Mouse (Mus musculus): ENCODE results near the gene Cep295. TPM values are rescaled to one million over a fixed set of nuclear protein-coding genes. Genes with fewer than 3 reads are reported as not detected.
"Not testable (repeated sequence)": the region's sequence is repeated elsewhere in the genome, so short reads cannot be mapped to it uniquely, and the experiment has no call there.

The Cep295 gene
- polyA plus RNA-seq, 1 experiment = 3.0 TPM

DNA sequence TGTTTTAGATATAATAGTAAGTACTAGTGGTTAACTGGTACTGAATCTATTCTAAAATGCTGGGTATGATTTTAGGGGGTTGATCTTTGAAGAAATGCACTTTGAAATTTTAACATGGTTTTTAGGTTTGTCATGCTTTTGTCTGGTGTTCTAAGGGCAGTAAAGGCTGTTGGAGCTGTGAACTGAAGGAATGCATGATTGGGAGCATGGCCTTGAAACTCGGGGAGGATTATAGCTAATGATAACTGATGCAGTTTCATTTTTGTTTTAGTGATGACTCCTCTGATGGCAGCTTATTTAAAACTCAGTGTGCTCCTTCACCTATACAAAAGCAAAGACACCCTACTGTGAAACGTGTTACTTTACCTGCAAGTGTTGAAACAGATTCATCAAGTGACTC is 49.3 kb downstream of the Cep295 start:
- WGBS = 26% methylated on average over 2 of the region's 2 CpGs
- no peak for DNase-seq (ENCODE audit: low read depth, low spot score)

DNA sequence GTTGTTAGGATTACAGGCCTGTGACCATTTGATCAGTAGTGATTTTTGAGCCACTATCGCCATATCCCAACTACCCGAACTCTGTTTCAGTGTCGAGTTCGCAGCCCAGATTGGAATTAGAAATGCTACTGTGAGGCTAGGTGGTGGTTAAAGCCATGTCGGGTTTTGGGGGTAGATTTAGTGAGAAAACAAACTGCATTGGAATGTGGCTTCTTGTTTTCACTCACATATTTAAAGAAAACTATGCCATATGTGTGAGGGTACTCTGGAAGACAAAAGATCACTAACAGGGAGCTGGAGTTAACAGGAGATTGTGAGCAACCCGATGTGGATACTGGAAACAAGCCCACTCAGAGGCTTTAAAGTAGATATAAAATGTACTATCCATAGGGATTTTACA is 50.3 kb downstream of the Cep295 start:
- WGBS = 8% methylated on average over 6 of the region's 6 CpGs
- no peak for DNase-seq (ENCODE audit: low read depth, low spot score)

GRCm38 (mm10) chr9:15306398-15307119 is 51.0 kb downstream of the Cep295 start, which contains the start of gene 4931406C07Rik:
TSS of gene 4931406C07Rik (minus strand) at chr9:15306448.
- WGBS = under 1% methylated on average over 35 of the region's 35 CpGs
- DNase-seq (ENCODE audit: low read depth, low spot score) = no peak

DNA sequence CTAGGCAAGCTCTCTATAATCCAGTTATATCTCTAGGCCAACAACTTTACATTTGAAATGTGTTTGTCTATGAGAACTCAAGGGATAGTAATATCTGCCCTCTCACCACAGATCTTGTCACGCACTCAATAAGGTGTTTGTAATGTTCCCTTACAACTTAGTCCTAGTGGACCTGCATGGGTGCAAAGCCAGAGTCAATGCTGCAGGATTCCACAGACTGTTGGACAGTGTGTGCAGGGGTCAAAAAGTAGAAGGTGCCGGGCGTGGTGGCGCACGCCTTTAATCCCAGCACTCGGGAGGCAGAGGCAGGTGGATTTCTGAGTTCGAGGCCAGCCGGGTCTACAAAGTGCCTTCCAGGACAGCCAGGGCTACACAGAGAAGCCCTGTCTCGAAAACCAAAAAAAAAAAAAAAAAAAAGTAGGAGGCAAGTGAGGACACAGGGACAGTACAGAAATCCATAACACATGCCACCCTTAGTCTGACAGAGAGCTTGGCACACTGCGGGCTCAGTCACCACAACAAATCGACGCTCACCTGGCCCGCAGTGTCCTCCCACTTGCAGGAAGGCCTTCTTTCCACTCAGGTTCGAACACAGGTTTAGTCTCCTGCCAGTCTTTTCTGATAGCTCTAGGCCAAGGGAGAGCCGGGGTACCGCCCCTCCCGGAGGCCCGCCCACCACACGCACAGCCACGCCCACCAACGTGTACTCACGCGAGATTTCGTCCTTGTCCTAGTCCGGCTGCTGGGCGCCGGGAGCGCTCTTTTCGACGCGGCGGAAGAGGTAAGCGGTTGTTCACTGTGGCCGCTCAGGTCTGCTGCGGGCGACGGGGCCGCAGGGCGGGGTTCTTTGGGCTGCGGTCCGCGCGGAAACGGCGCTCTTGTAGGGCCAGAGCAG is 51.8 kb downstream of the Cep295 start, which contains the start of gene Taf1d:
Gene Taf1d, plus strand, starts transcription at position 712 of the 895 bp plus-strand sequence.
- 5% methylated on average over 45 of the region's 45 CpGs for WGBS
- DNase-seq (ENCODE audit: low read depth, low spot score) = peak; percentile 80

DNA sequence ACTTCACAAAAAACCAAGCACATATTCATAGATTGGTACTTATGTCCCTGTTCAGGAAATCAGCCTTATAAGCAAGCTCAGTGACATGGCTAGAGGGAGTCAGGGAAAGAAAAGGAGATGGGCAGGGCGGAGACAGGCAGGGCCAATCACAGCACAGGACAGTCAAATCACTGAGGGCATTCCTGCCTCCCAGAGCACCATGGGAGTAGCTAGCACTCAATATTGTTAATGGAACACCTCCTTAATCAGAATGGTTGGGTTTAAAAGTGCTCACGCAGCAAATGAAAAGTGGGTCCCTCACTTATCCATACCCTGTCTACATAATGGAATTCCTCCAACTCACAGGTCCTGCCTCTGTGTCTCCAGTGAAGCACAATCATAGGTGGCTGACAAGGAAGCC is 54.7 kb downstream of the Cep295 start:
- 90% methylated on average over 2 of the region's 2 CpGs for WGBS
- no peak for DNase-seq (ENCODE audit: low read depth, low spot score)

DNA sequence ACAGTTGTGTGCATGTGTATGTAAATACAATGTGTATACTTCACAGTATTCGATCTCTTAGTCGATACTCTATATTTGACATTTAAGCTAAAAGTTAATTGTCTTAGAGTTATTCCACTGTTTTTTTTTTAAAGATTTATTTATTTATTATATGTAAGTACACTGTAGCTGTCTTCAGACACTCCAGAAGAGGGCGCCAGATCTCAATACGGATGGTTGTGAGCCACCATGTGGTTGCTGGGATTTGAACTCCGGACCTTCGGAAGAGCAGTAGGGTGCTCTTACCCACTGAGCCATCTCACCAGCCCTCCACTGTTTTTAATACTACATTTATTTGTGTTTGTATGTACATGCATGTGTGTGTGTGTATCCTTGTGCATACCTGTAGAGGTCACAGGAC is 55.6 kb downstream of the Cep295 start:
- DNase-seq (ENCODE audit: low read depth, low spot score) = not testable (repeated sequence)
- 54% methylated on average over 6 of the region's 6 CpGs for WGBS

GRCm38 (mm10) chr9:15301399-15301798 is 56.2 kb downstream of the Cep295 start:
- peak; percentile 81 for DNase-seq (ENCODE audit: low read depth, low spot score)
- 4% methylated on average over 6 of the region's 6 CpGs for WGBS

- 40% methylated on average over 5 of the region's 5 CpGs for WGBS
- no peak for DNase-seq (ENCODE audit: low read depth, low spot score)
These were observed 57.5 kb downstream of the Cep295 start for GRCm38 (mm10) chr9:15300056-15300455.

- DNase-seq (ENCODE audit: low read depth, low spot score) = no peak
- WGBS = 17% methylated on average over 2 of the region's 2 CpGs
These were observed 59.1 kb downstream of the Cep295 start for GRCm38 (mm10) chr9:15298451-15298850.

DNA sequence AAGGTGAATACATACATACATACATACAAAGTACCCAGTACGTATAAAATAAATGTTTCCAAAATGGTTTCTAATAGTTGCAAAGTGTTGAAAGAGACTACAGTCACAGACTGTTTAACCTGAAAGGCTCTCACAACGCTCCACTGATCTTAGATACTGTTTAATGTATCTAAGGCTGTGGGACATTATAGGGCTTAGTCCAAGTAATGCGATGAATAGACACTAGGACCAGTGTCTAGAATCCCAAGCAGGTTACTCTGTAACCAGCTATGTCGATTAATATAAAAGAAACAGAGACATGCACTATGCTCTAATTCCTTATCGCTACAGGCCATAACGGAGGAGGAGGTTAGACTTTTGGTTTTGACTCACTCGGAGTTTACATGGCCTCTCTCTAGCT is 60.5 kb downstream of the Cep295 start:
- no peak for DNase-seq (ENCODE audit: low read depth, low spot score)
- WGBS = 44% methylated on average over 7 of the region's 7 CpGs

- no peak for DNase-seq (ENCODE audit: low read depth, low spot score)
- WGBS = 90% methylated on average over 6 of the region's 6 CpGs
These were observed 68.3 kb downstream of the Cep295 start for GRCm38 (mm10) chr9:15289251-15289650.

DNA sequence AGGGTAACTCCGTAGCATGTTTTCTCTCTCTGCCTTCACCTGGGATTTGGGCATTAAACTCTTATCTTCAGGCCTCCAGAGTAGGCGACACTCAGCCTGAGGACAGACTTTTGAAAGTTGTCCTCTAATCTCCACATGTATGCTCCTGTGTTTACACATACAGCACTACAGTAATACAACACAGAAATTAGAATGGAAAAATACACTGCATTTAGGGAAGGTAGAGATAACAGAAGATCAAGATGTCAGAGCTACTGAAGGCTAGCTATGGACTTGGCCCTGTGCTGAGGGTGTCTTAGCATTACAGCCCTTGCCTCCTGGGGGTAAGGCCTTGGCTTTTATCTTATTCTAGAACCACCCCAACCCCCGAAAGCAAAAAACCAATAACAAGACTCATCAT is 69.2 kb downstream of the Cep295 start:
- 67% methylated on average over 3 of the region's 3 CpGs for WGBS
- DNase-seq (ENCODE audit: low read depth, low spot score) = no peak

GRCm38 (mm10) chr9:15287846-15288245 is 69.7 kb downstream of the Cep295 start:
- no peak for DNase-seq (ENCODE audit: low read depth, low spot score)
- WGBS = 41% methylated on average over 6 of the region's 6 CpGs

DNA sequence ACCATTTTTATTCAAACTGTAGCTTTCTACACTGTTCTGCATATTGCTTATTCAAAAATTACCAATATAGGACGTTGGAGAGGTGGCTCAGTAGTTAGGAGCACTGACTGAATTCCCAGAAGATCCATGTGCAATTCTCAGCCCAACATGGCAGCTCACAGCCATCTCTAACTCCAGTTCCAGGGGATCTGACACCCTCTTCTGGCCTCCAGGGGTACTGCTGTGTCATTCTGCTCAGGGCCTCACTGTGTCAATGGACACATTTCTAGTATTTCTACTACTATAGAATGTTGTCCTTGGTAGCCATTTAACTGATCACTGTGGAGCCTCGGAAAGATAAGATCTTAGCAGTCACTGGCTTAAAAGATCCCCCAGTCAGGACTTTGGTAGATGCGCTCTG is 72.1 kb downstream of the Cep295 start:
- no peak for DNase-seq (ENCODE audit: low read depth, low spot score)
- WGBS = 89% methylated on average over 3 of the region's 3 CpGs

GRCm38 (mm10) chr9:15280491-15280879 is 77.1 kb downstream of the Cep295 start:
- WGBS = 45% methylated on average over 5 of the region's 5 CpGs
- no peak for DNase-seq (ENCODE audit: low read depth, low spot score)

DNA sequence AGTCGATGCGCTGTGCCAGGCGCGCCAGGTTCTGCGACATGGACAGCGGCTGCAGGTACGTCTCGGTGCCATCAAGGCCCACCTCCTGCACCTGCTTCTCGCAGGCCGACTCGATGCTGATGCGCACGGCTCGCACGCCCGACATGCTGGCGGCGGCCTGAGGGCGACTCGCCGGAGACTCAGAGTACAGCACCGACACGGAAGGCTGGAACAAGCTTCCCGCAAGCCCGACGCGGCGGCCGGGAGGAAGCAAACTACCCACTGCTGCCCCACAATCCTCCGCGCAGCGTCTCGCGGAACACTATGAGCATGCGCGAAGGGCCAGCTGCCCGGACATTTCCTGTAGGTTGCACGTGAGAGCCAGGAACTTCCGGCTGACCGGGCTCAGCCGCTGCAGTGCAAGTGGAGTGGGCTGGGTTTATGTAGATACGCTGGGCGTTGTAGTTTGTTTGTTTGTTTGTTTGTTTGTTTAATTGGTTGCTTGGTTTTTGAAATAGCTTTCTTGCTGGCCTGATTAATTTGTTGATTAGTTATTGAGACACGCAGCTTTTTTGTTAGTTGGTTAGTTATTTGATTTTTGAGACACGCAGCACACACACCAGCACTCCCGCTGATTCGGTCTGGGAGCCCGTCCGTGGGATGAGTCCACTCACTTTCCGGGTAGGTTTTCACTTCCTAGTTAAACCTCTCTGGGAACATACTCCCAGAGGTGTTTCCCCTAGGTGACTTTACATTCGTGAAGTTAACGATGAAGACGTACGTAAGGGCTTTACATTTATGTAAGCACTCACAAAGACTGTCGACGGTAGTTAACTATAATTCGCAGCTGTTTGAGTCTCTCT is 77.7 kb downstream of the Cep295 start, which contains the start of gene Med17:
Gene Med17, minus strand, starts transcription at position 283 of the 842 bp plus-strand sequence.
- DNase-seq (ENCODE audit: low read depth, low spot score) = peak; percentile 90
- WGBS = under 1% methylated on average over 57 of the region's 57 CpGs

DNA sequence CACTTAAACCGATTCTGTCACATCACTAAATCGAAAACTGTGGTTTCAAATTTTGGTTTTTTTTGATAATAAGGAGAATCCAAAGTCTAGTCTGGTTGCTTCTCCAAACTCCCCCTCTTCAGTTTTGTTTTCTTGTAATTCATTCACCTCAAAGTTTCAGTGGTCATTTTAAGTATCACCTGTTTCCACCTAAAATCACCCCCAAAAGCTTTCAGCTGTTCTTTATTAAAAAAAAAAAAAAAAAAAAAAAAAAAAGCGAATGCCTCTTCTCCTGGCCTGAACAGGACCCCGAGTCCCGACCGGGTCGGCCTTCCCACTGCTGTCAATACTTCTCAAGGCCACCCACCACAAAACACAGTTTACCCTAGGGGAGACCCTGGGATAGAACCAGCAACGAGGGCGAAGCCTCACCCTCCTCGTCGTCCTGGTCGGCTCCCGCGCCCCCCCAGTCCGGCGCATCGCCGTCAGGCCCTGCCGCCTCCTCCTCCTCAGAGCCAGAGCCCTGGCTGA is 78.4 kb downstream of the Cep295 start:
- 6% methylated on average over 19 of the region's 19 CpGs for WGBS
- no peak for DNase-seq (ENCODE audit: low read depth, low spot score)

GRCm38 (mm10) chr9:15278343-15278742 is 79.2 kb downstream of the Cep295 start:
- DNase-seq (ENCODE audit: low read depth, low spot score) = no peak
- WGBS = 89% methylated on average over 3 of the region's 3 CpGs

DNA sequence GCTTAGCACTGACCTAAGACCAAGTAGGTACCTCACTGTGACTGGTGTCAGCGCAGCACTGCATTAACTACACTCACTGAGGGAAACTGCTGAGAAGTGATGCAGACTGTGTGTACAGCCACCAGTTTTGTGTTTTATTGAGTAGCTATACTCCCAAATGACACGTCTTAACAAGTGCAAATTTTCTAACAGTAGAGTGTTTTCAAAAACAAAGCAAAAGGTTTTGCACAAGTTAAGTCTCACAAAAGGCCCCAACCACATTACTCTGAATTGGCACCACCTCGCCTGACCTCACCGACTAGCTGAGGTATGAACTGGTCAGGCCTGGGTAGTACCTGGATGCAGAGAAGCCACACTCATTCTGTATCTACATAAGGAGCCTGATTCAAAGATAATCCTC is 80.7 kb downstream of the Cep295 start:
- no peak for DNase-seq (ENCODE audit: low read depth, low spot score)
- WGBS = 88% methylated on average over 4 of the region's 4 CpGs

DNA sequence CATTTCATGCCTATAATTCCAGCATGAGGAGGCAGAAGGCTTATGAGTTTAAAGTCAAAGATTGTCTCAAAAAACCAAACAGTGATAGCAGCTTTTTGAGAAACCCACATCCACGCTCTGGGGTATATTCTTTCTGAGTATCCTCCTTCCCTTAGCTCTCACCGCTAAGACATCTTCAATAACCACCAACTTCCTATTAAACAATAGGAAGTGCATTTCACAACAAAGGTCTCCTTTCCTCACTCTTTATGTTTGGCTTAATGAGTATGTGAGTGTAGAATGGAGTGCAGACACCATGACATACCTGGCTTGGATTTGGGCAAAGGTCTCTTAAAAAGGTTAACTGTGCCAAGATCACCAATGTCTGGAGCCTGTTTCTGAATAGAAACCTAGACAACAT is 83.6 kb downstream of the Cep295 start:
- no peak for DNase-seq (ENCODE audit: low read depth, low spot score)
- 86% methylated on average over 2 of the region's 2 CpGs for WGBS

All from large intestine, adult 2 months (tissue).